Mouse (Mus musculus) small intestine, adult 2 months (tissue): Measurements from ENCODE around the gene Lmtk2. TPM values are rescaled to one million over a fixed set of nuclear protein-coding genes. Genes with fewer than 3 reads are reported as not detected.

Source experiments
- H3K27ac ChIP-seq: fragments of 200-500 bp; 2 replicates; pipeline ENCODE4 v1.5.1; 2012; ENCODE audit warnings: low read depth, low read length, control low read depth, inconsistent platforms; ENCODE audit not compliant: insufficient read depth
- H3K27me3 ChIP-seq: fragments of 200-500 bp; 2 replicates; pipeline ENCODE4 v1.6.1; 2012; ENCODE audit warnings: mild to moderate bottlenecking, moderate library complexity, low read length, inconsistent platforms; ENCODE audit not compliant: control insufficient read depth, insufficient read depth
- H3K36me3 ChIP-seq: fragments of 200-500 bp; 2 replicates; pipeline ENCODE4 v1.6.1; 2012; ENCODE audit warnings: mild to moderate bottlenecking, low read length, control low read depth, inconsistent platforms; ENCODE audit not compliant: control insufficient read depth, insufficient read depth
- H3K4me1 ChIP-seq: fragments of 200-500 bp; 2 replicates; pipeline ENCODE4 v1.6.1; 2012; ENCODE audit warnings: low read length, inconsistent platforms, mixed read lengths; ENCODE audit not compliant: control insufficient read depth, insufficient read depth, insufficient read length
- H3K4me3 ChIP-seq: fragments of 200-500 bp; 2 replicates; pipeline ENCODE4 v1.5.1; 2012; ENCODE audit warnings: low read depth, mild to moderate bottlenecking, control low read depth, inconsistent platforms, low read length, moderate library complexity
- CTCF ChIP-seq: fragments of 200-500 bp; IDR thresholded peaks from 2 replicates; pipeline ENCODE4 v1.5.1; 2012; ENCODE audit warnings: low read depth, mild to moderate bottlenecking, control low read depth, inconsistent platforms, low read length, moderate library complexity, mixed read lengths; ENCODE audit not compliant: insufficient replicate concordance, insufficient read length; ENCODE audit errors: extremely low read depth
- POLR2A ChIP-seq: fragments of 200-500 bp; IDR thresholded peaks from 2 replicates; pipeline ENCODE4 v1.6.1; 2012; ENCODE audit warnings: low read depth, mild to moderate bottlenecking, control low read depth, inconsistent platforms, low read length, moderate library complexity
- WGBS: fragments of 180-500 bp; shearing (Covaris S2); methylation state at CpG from one replicate; pipeline ENCODE4 v1.1.7; 2018; 5-methylcytosine and 5-hydroxymethylcytosine counted together
- polyA plus RNA-seq: library from polyadenylated mRNA; depleted of rRNA; stranded (reverse); fragments of >200 nt; gene quantifications from 2 replicates; pipeline ENCODE4 v1.2.3, GENCODE M21; 2012

Gene Lmtk2
- polyA plus RNA-seq, 1 experiment = 33.7 TPM

GRCm38 (mm10) chr5:144215992-144216391 is 115.8 kb downstream of the Lmtk2 start:
- 89% methylated on average over 2 of the region's 2 CpGs for WGBS
- TF ChIP-seq CTCF = no peak
- Histone ChIP-seq H3K27me3 (no peaks in the 10 kb centered on the region), H3K36me3 (peaks cover 15% of the 10 kb centered on the region), H3K4me3 (no peak overlapping the region), H3K4me1 (no peaks in the 10 kb centered on the region), H3K27ac (no peak overlapping the region)

DNA sequence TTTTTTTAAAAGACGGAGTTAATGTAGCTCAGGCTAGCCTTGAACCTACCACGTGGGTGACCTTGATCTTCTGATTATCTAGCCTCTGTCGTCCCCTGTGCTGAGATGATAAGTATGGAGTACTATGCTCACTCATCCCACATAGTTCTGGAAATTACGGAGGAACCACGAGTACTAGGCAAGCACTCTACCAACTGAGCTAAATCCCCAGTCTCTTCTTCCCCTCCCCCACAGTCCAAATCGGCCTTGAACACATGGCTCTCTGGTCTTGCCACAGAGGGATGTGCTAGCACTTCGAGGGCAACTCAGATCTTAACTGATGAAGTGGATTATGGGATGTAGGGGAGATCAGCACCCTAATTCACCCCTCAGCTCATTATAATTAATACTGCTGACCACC is 117.8 kb downstream of the Lmtk2 start:
- no peak for TF ChIP-seq POLR2A
- no peak for TF ChIP-seq CTCF
- Histone ChIP-seq H3K36me3 (peaks cover 8% of the 10 kb centered on the region), H3K27me3 (no peaks in the 10 kb centered on the region), H3K4me3 (no peak overlapping the region), H3K27ac (no peak overlapping the region), H3K4me1 (no peaks in the 10 kb centered on the region)
- WGBS = 84% methylated on average over 7 of the region's 7 CpGs

GRCm38 (mm10) chr5:144219306-144219705 is 119.1 kb downstream of the Lmtk2 start:
- Histone ChIP-seq H3K4me1 (no peaks in the 10 kb centered on the region), H3K4me3 (no peak overlapping the region), H3K27me3 (no peaks in the 10 kb centered on the region), H3K36me3 (peaks cover 8% of the 10 kb centered on the region), H3K27ac (no peak overlapping the region)
- TF ChIP-seq CTCF = no peak
- TF ChIP-seq POLR2A = no peak
- 86% methylated on average over 12 of the region's 12 CpGs for WGBS

DNA sequence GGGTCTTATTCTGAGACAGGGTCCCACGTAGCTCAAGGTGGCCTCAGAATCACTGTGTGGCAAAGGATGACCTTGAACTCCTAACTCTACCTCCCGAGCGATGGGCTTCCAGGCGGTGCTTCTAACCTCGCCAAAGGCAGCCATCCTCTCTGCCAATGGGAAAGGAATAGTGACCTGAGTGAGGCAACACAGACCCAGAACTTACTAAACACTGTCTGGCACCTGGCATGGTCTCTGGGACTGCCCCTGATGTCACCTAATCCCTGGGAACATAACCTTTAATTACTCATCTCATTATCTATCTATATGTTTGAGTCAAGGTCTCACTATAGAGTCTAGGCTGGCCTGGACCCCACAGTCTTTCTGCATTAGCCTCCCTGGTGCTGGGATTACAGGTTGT is 119.7 kb downstream of the Lmtk2 start:
- no peak for TF ChIP-seq CTCF
- no peak for TF ChIP-seq POLR2A
- Histone ChIP-seq H3K4me1 (no peaks in the 10 kb centered on the region), H3K27me3 (no peaks in the 10 kb centered on the region), H3K27ac (no peak overlapping the region), H3K36me3 (peaks cover 8% of the 10 kb centered on the region), H3K4me3 (no peak overlapping the region)
- 86% methylated on average over 5 of the region's 5 CpGs for WGBS

DNA sequence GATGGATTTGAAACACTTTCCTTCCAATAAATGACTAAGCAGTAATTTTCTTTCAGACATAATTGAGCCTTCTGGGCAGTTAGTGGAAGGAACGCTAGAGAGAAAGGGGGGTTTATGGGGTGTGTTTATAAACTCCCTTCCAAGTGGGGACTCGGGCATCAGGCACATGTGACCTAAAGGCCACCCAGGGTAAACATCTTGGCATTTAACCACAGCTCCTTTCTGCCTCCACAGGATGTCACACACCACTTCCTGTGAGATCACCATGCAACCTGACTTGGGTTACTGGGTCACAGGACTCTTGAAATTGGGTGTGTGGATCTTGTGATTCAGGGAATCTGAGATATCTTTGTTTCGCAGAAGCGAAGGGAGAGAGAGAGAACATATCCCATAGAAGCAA is 121.1 kb downstream of the Lmtk2 start:
- no peak overlapping the region for H3K4me3 ChIP-seq
- WGBS = 62% methylated on average over 4 of the region's 4 CpGs
- H3K27ac ChIP-seq = peak overlapping the region; percentile 36; the same call in 1 of the 2 replicates
- peaks cover 5% of the 10 kb centered on the region for H3K36me3 ChIP-seq
- no peak for TF ChIP-seq CTCF
- no peak for TF ChIP-seq POLR2A
- no peaks in the 10 kb centered on the region for H3K4me1 ChIP-seq
- no peaks in the 10 kb centered on the region for H3K27me3 ChIP-seq

DNA sequence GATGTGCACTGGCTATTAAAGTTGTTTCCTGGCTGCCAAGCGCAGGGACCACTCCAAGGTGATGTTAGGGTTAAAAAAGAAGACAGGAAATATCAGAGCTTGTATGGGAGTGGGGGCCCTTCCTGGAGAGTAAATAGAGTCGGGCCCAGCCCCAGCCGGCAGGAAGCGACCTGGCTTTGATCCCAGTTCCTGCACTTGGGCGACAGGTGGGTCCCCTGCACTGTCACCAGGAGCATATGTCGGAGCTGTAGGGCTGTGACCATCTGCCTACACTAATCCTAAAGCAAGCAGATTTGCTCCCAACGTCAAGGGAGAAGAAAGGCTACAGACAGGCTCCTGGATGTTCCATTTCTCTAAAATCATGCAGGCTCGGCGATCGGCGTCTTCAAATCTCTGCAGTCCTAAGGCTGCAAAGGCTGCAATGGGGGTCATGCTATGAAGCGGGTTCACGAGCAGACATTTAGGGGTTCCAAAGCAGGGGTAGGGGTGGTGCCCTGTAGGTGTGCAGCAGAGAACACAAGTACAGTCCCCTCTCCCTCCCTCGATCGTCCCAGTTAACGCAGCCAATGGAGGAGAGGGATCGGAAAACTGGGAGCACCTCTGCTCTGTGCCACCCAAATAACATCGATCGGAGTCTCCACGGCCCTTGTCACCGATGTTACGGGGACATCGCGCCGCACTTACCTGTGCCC is 122.7 kb downstream of the Lmtk2 start:
- TF ChIP-seq CTCF = no peak
- TF ChIP-seq POLR2A = no peak
- Histone ChIP-seq H3K4me1 (no peaks in the 10 kb centered on the region), H3K27ac (peak overlapping the region; percentile 48), H3K27me3 (no peaks in the 10 kb centered on the region), H3K36me3 (no peaks in the 10 kb centered on the region), H3K4me3 (peak overlapping the region; percentile 88)
- under 1% methylated on average over 25 of the region's 25 CpGs for WGBS

DNA sequence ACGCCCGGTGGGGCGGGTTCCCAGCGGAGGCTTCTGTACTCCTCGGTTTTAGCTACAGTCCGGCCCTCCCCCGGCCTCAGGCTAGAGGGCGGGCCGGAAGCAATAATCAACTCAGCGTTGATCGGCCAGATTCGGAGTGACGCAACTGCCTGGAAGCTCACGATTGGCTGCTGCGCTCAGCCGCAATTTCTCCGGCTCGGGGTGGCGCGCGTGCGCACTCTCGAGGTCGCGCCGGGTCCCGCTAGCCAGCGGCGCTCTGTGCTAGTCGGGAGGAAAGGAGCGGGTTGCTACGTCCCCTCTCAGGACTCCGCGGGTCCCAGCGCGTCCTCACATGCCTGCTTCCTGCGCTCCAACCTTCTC is 123.2 kb downstream of the Lmtk2 start, which contains the start of gene Tecpr1:
Gene Tecpr1 (minus strand): TSS at position 113 of the 360 bp plus-strand sequence.
- Histone ChIP-seq H3K4me3 (peak within 1 kb of the TSS; percentile 88), H3K27me3 (no peaks in the 10 kb centered on the region), H3K27ac (peak within 1 kb of the TSS; percentile 51), H3K36me3 (no peaks in the 10 kb centered on the region), H3K4me1 (no peaks in the 10 kb centered on the region)
- WGBS = under 1% methylated on average over 37 of the region's 37 CpGs
- TF ChIP-seq POLR2A (peak; percentile 83; the same call in 1 of the 2 replicates), CTCF (no peak)
